Mouse (Mus musculus) MEL (cell line): Measurements from ENCODE around the gene Churc1.

ENCODE experiments used
- CTCF ChIP-seq, 3 experiments: IDR thresholded peaks in 2 of 3; conservative IDR thresholded peaks in 1 of 3; 2 replicates each; pipeline ENCODE4 v1.5.1; 2011 to 2012; ENCODE audit warnings: low read length in 3 of 3, low read depth in 2 of 3, mild to moderate bottlenecking in 2 of 3, improper control_type of control experiment in 1 of 3, inconsistent platforms in 1 of 3, mixed read lengths in 1 of 3, moderate library complexity in 1 of 3; ENCODE audit not compliant: control insufficient read depth in 1 of 3, insufficient read depth in 1 of 3, poor library complexity in 1 of 3, severe bottlenecking in 1 of 3
- E2F4 ChIP-seq: IDR thresholded peaks from 2 replicates; pipeline ENCODE4 v1.6.1; 2011; ENCODE audit warnings: low read depth, low read length, improper control_type of control experiment, borderline replicate concordance
- ELF1 ChIP-seq: IDR thresholded peaks from 2 replicates; pipeline ENCODE4 v1.6.1; 2014; ENCODE audit warnings: low read depth, mild to moderate bottlenecking, inconsistent platforms, low read length, improper control_type of control experiment, moderate library complexity
- EP300 ChIP-seq, 2 experiments: IDR thresholded peaks; 2 replicates each; pipeline ENCODE4 v1.6.1; 2011; ENCODE audit warnings: improper control_type of control experiment in 2 of 2, low read length in 2 of 2, low read depth in 1 of 2, mild to moderate bottlenecking in 1 of 2
- GATA1 ChIP-seq: IDR thresholded peaks from 2 replicates; pipeline ENCODE4 v1.6.1; 2011; ENCODE audit warnings: low read depth, low read length, improper control_type of control experiment
- JUND ChIP-seq: IDR thresholded peaks from 2 replicates; pipeline ENCODE4 v1.6.1; 2011; ENCODE audit warnings: low read depth, mild to moderate bottlenecking, improper control_type of control experiment, low read length
- MAFK ChIP-seq: IDR thresholded peaks from 2 replicates; pipeline ENCODE4 v1.6.1; 2011; ENCODE audit warnings: low read depth, mild to moderate bottlenecking, low read length, improper control_type of control experiment, borderline replicate concordance
- POLR2A ChIP-seq, 2 experiments: IDR thresholded peaks; 2 replicates each; pipeline ENCODE4 v1.6.1; 2011 to 2012; ENCODE audit warnings: low read length in 2 of 2, mild to moderate bottlenecking in 2 of 2, control low read depth in 1 of 2, improper control_type of control experiment in 1 of 2, low read depth in 1 of 2, moderate library complexity in 1 of 2; ENCODE audit not compliant: control insufficient read depth in 1 of 2, insufficient read depth in 1 of 2, poor library complexity in 1 of 2
- POLR2AphosphoS5 ChIP-seq: IDR thresholded peaks from 2 replicates; pipeline ENCODE4 v1.6.1; 2012; ENCODE audit warnings: low read depth, borderline replicate concordance, mild to moderate bottlenecking, inconsistent platforms, low read length, moderate library complexity, mixed read lengths
- TBP ChIP-seq: IDR thresholded peaks from 2 replicates; pipeline ENCODE4 v1.8.0; 2011; ENCODE audit warnings: low read depth, low read length, improper control_type of control experiment
- UBTF ChIP-seq: IDR thresholded peaks from 2 replicates; pipeline ENCODE4 v1.6.1; 2012; ENCODE audit warnings: low read depth, mild to moderate bottlenecking, inconsistent platforms, low read length, improper control_type of control experiment, moderate library complexity, borderline replicate concordance; ENCODE audit not compliant: insufficient read depth
- USF1 ChIP-seq: IDR thresholded peaks from 2 replicates; pipeline ENCODE4 v1.6.1; 2014; ENCODE audit warnings: low read depth, mild to moderate bottlenecking, inconsistent platforms, low read length, improper control_type of control experiment, moderate library complexity

DNA sequence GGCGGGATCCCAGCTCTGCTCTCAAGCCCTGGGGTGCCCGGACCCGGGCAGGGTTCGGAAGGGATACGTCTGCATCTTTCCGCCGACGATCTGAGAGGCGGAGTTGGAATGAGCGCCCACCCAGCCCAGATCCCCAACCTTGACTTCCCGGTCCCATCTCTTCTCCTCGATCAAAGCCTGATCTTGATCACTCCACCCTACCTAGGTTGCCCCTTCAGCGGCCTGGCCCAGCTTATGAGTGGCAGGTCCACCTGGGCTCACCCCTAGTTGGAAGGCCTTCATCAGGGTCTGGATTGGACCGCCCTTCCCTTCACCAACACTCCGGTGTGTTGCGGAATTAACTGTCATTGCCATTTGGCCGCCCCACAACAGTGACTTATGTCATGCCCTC, 57.3 kb downstream of the Churc1 start, which contains the start of gene Rab15:
- TF ChIP-seq POLR2A (IDR thresholded peaks at IDR 0.05; ENCODE audit: control insufficient read depth in 1 of 2, insufficient read depth in 1 of 2, low read depth in 1 of 2, low read length in 2 of 2, poor library complexity in 1 of 2) = no peak
- no peak for TF ChIP-seq JUND
- TF ChIP-seq CTCF (IDR thresholded peaks at IDR 0.05 in 2 of 3, conservative IDR thresholded peaks at IDR 0.05 in 1 of 3; ENCODE audit: control insufficient read depth in 1 of 3, insufficient read depth in 1 of 3, low read depth in 2 of 3, low read length in 3 of 3, poor library complexity in 1 of 3, severe bottlenecking in 1 of 3) = no peak
- no peak for TF ChIP-seq TBP
- TF ChIP-seq GATA1 = no peak
- no peak for TF ChIP-seq ELF1
- TF ChIP-seq E2F4 = no peak
- no peak for TF ChIP-seq MAFK
- TF ChIP-seq EP300 (IDR thresholded peaks at IDR 0.05; ENCODE audit: low read depth in 1 of 2, low read length in 2 of 2) = no peak
- no peak for TF ChIP-seq UBTF
- TF ChIP-seq POLR2AphosphoS5 = no peak
- TF ChIP-seq USF1 = no peak
